Mouse (Mus musculus) olfactory bulb, adult 2 months (tissue): ENCODE measurements around the gene Nepro.

Source experiments
- CTCF ChIP-seq: fragments of 200-500 bp; IDR thresholded peaks from 2 replicates; pipeline ENCODE4 v1.5.1; 2012; ENCODE audit warnings: low read depth, mild to moderate bottlenecking, low read length, moderate library complexity; ENCODE audit not compliant: insufficient read depth
- POLR2A ChIP-seq: fragments of 200-500 bp; IDR thresholded peaks from 2 replicates; pipeline ENCODE4 v1.6.1; 2012; ENCODE audit warnings: mild to moderate bottlenecking, low read depth, low read length, moderate library complexity; ENCODE audit not compliant: insufficient read depth

DNA sequence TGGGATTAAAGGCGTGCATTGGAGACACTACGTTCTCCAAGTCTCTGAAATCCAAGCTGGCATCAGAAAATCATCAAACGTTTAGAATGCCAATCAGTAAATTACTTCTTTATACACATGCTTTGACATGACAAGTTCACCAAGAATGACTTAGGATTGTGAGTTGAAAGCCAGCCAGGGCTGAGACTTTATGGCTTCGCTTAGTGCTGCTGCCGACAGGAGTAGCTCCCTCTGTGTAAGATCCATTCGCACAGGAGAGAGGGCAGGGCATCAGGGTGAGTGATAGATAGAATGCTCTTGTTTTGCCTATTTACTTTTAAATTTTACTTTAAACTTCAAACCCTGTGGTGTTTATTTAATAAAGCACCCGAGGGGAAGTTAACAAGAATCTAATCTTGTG is 43.4 kb downstream of the Nepro start:
- TF ChIP-seq CTCF (no peak), POLR2A (no peak)
